Mouse (Mus musculus): ENCODE data around the gene Olfr1211. TPM values are rescaled to one million over a fixed set of nuclear protein-coding genes. Genes with fewer than 3 reads are reported as not detected.

The Olfr1211 gene
- polyA plus RNA-seq (2017; shearing (Covaris generic)), result not detected

DNA sequence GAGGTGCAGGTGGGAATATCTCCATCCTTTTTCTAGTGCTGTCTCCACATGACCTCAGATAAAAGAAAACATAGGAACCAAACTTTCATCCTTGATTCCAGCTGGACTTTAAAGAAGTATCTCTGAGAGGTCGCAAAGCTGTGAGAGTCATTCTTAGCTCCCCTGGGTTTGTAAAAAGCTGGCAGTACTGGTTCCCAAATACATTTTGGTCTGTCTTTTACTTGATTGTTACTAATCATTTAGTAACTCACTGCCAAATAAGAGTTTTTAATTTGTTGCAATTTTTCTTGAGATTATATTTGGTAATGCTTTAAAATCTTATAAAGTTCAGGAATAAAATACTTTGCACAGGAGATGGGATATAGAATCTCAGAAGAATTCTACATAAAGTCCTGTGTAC is at the start of gene Olfr1211:
Gene Olfr1211 (minus strand): TSS at position 101 of the 400 bp plus-strand sequence.

DNA sequence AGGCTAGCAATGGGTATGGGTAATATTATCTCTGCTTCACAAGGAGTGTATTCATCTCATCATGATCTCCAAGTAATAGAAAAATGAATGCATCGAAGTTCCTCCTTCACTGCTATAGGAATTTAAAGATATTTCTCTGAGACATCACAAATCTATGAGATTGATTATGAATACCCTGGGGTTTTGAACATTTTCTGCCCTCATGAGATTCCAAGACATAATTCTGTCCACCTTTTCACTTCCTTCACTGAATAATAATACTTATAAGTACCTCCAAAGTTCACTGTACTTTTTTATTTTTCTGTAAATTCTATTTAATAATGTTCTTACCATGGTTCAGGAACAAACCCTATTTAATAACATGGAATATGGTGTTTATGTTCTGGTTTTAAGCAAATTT is 42.3 kb upstream of the Olfr1211 start, which contains the start of gene Gm13762:
Gene Gm13762 (minus strand): TSS at position 101 of the 400 bp plus-strand sequence.

DNA sequence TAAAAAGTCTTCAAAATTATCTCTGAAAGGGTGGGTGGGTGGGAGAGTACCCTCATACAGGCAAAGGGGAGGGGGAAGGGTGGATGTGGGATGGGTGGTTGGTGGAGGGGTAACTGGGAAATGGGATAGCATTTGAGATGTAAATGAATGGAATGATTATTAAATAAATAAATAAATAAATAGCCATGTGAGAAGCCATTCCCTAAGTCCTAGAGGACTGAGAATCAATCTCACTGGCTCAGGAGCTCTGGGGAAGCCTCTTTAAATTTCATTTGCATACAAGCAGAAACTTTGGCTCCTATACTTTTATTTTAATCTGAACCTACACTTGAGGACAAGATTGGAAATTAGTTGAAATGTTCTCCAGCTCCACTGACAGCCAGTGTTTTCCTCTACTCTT is 15.8 kb upstream of the Olfr1211 start, which contains the start of gene Olfr1212:
Gene Olfr1212 (plus strand): TSS at position 301 of the 400 bp plus-strand sequence.

DNA sequence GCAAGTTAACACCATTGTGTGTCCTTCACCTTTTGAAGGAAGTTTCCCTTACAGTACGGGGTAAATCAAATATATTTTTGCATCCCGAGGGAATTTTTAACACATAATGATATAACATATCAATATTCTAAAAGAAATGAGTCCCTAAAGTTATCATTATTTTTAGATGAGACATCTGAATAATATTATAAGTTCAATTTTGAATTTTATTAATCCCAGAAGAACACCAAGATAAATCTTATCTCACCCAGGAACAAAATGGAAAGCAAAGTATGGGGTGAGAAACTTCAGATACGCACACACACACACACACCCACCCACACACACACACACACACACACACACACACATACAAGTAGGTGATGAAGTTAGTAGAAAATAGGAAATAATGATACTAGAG is 22.9 kb downstream of the Olfr1211 start, which contains the start of gene Olfr1209:
Gene Olfr1209 (minus strand): TSS at position 101 of the 400 bp plus-strand sequence.

DNA sequence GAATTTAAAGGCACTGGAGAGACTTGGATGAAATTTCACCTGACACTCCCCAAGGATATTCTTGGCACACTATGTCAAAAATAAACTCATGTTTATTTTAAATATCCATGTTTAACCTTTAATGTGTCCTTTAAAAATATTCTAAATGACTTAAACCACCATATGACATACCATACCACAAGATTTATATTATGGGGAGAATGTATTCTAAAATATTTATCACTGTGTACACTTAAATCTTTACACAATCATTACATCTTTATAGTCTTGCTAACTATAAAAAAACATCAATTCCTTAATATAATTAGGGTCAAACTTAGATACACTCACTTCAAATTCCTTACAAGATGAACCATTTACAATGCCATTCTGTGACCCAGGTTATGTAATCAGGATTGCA is 35.7 kb downstream of the Olfr1211 start, which contains the start of gene Olfr1208:
Gene Olfr1208 (minus strand): TSS at position 101 of the 400 bp plus-strand sequence.

Other genes starting within 250 kb of the Olfr1211 start
- gene Olfr1195, start 248.9 kb downstream of the Olfr1211 start, polyA plus RNA-seq (2017; shearing (Covaris generic)), result 0.11 TPM
- gene Olfr1196, start 233.5 kb downstream of the Olfr1211 start, polyA plus RNA-seq (2017; shearing (Covaris generic)), result not detected
- gene Olfr1197, start 205.7 kb downstream of the Olfr1211 start, polyA plus RNA-seq (2017; shearing (Covaris generic)), result not detected
- not detected for gene Olfr1198, start 186.7 kb downstream of the Olfr1211 start, polyA plus RNA-seq (2017; shearing (Covaris generic))
- gene Olfr1199, start 177.6 kb downstream of the Olfr1211 start, polyA plus RNA-seq (2017; shearing (Covaris generic)), result not detected
- not detected for gene Olfr1200, start 167.6 kb downstream of the Olfr1211 start, polyA plus RNA-seq (2017; shearing (Covaris generic))
- gene Olfr1201, start 145.1 kb downstream of the Olfr1211 start, polyA plus RNA-seq (2017; shearing (Covaris generic)), result not detected
- gene Olfr1202, start 123.6 kb downstream of the Olfr1211 start, polyA plus RNA-seq (2017; shearing (Covaris generic)), result not detected
- gene Olfr1205, start 108.4 kb downstream of the Olfr1211 start, polyA plus RNA-seq (2017; shearing (Covaris generic)), result not detected
- not detected for gene Olfr1204, start 88.8 kb downstream of the Olfr1211 start, polyA plus RNA-seq (2017; shearing (Covaris generic))
- gene Olfr1206, start 74.9 kb downstream of the Olfr1211 start, polyA plus RNA-seq (2017; shearing (Covaris generic)), result not detected
- gene Olfr1208, start 35.8 kb downstream of the Olfr1211 start, polyA plus RNA-seq (2017; shearing (Covaris generic)), result not detected
- gene Olfr1209, start 23.0 kb downstream of the Olfr1211 start, polyA plus RNA-seq (2017; shearing (Covaris generic)), result not detected
- gene Olfr1212, start 15.9 kb upstream of the Olfr1211 start, polyA plus RNA-seq (2017; shearing (Covaris generic)), result not detected
- not detected for gene Gm13762, start 42.2 kb upstream of the Olfr1211 start, polyA plus RNA-seq (2017; shearing (Covaris generic))
- gene Olfr1214, start 54.5 kb upstream of the Olfr1211 start, polyA plus RNA-seq (2017; shearing (Covaris generic)), result not detected
- gene Olfr1215, start 68.9 kb upstream of the Olfr1211 start, polyA plus RNA-seq (2017; shearing (Covaris generic)), result not detected
- not detected for gene Olfr1216, start 80.2 kb upstream of the Olfr1211 start, polyA plus RNA-seq (2017; shearing (Covaris generic))
- gene Olfr1217, start 94.0 kb upstream of the Olfr1211 start, polyA plus RNA-seq (2017; shearing (Covaris generic)), result not detected
- not detected for gene Olfr1218, start 123.1 kb upstream of the Olfr1211 start, polyA plus RNA-seq (2017; shearing (Covaris generic))
- not detected for gene Olfr1219, start 145.4 kb upstream of the Olfr1211 start, polyA plus RNA-seq (2017; shearing (Covaris generic))
- gene Olfr1220, start 168.7 kb upstream of the Olfr1211 start, polyA plus RNA-seq (2017; shearing (Covaris generic)), result not detected
- not detected for gene Olfr1221, start 179.2 kb upstream of the Olfr1211 start, polyA plus RNA-seq (2017; shearing (Covaris generic))
- not detected for gene Olfr1222, start 194.9 kb upstream of the Olfr1211 start, polyA plus RNA-seq (2017; shearing (Covaris generic))
- not detected for gene Olfr1223, start 213.4 kb upstream of the Olfr1211 start, polyA plus RNA-seq (2017; shearing (Covaris generic))
- gene Olfr1224-ps1, start 226.0 kb upstream of the Olfr1211 start, polyA plus RNA-seq (2017; shearing (Covaris generic)), result not detected
- not detected for gene Olfr1225, start 236.6 kb upstream of the Olfr1211 start, polyA plus RNA-seq (2017; shearing (Covaris generic))

Data from inflammation-experienced regulatory T-cells, adult 16 weeks (primary cell).